Mouse (Mus musculus): ENCODE measurements at regions not wholly inside any gene's neighbourhood (a gene's known extent, or its start where the extent isn't known, plus 50 kb on each side); places are given as distances from the start of the nearest gene placed in this dataset.

DNA sequence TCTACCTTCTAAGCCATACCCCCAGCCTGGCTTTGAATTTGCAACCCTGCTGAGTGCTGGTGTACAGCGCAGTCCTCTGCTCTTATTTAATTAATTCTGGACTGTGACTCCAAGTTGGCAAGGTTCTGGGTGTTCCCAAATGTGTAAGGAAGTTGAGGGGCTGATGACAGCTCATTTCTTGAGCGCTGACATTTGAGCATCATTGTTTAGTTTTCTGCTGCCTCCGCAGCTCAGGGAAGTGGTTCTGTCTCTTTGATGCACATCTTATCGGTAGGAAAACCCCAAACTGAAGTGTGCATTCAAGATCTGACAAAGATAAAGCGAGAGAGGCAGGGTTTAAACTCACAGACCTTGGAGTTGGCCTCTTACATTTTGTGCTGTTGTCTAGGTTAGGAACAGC lies 137.6 kb upstream of the Eef2kmt start:
- TF ChIP-seq POLR2A (IDR thresholded peaks at IDR 0.05; ENCODE audit: insufficient read depth, low read depth, low read length) = no peak
- TF ChIP-seq CTCF (IDR thresholded peaks at IDR 0.05; ENCODE audit: insufficient read depth, low read depth, low read length) = no peak
